Mouse (Mus musculus): Measurements from ENCODE around the gene Tap1. TPM values are rescaled to one million over a fixed set of nuclear protein-coding genes. Genes with fewer than 3 reads are reported as not detected.
A peak's percentile ranks its signal among the peaks of the same experiment; 100 is the strongest.
"Not testable (repeated sequence)": the region's sequence is repeated elsewhere in the genome, so short reads cannot be mapped to it uniquely, and the experiment has no call there.

Tap1 gene
- total RNA-seq (2015) = 43.4 and 46.2 TPM in 2 replicates
- total RNA-seq (2017) = 96.5 and 101 TPM in 2 replicates

DNA sequence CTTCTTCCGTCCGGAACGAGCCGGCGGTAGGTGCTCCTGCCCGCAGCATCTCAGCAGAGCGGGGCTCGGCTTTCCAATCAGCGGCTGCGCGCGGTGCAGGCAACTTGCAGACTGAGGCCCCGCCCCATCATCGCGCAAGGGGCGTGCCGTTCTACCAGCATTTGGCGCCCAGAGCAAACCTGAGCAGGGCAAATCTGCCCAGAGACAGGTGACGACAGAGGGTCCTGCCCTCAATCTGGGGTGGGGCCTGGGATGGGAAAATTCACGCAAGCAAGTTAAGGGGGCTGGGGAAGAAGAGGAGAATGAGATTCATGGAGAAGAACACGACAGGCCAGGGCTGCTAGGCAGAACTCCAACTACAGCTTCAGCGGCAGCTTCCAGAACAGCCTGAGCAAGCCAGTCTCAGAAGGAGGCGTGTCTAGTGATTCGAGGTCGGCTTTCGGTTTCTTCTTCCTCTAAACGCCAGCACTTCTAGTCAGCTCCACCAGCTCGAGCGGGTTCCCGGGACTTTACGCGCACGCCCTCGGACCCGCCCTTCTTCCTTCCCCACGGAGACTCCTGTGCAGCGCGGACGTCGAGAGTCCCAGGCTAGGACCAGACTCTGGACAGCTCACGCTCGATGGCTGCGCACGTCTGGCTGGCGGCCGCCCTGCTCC is at the start of gene Tap1, which contains the start of gene Psmb9:
Gene Tap1 (plus strand): TSS at position 293 of the 656 bp plus-strand sequence.
Gene Psmb9 (minus strand): TSS at position 504 of the 656 bp plus-strand sequence.
- peak; percentile 91 for ATAC-seq (ENCODE audit: poor library complexity, severe bottlenecking)

DNA sequence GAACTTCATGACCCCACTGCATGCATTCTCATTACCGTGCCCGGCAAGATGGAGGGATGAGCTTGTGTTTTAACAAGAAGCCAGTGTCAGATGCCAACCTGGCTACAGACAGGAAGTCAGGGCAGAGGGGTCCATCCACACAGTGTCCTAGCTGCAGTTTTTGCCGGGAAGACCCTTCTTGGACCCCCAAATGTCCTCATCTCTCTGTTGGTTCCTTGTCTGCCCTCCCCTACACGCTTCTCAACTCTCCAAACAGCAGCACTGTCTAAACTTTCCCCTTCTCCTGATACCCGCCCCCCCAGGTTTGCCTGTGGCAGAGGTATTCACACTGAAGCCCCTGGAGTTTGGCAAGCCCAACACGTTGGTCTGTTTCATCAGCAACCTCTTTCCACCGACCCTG is 49.8 kb upstream of the Tap1 start:
- ATAC-seq (ENCODE audit: poor library complexity, severe bottlenecking) = no peak

DNA sequence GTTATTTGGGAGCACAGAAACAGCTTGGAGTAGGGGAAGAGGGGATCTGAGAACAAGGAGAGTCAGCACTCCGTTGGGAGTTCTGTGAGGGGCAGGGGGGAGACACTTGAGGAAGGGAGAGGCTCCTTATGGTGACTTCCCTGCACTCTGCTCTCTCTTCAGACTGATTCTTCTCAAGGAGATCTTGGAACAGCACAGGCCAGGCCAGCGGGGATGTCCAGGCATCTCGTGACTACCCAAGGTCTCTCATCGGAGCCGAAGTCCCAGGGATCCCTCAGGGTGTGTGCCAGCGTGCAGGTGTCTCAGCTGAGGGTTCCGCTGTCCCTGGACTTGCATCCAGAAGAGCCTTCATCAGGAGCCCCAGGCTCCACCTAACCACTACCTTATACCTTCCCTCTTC is 48.7 kb upstream of the Tap1 start:
- ATAC-seq (ENCODE audit: poor library complexity, severe bottlenecking) = no peak

DNA sequence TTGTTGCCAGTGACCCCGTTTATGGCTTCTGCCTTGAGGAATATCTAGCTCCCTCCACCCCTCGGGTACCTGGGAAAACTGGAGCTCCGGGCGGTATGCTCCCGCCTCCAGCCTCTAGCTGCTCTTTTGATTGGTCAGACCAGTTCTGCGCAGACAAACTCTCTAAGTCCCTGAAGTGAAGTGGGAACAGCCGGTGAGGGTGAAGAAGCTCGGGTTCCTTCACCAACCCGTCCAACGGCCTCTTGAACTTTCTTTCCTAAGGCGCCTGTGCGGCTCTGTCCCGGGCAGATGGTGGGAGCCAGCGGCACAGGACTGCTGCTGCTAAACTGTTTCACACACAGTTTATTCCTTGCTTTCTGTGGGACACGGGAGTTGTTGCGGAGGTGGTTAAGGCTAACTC is 47.9 kb upstream of the Tap1 start:
- no peak for ATAC-seq (ENCODE audit: poor library complexity, severe bottlenecking)

DNA sequence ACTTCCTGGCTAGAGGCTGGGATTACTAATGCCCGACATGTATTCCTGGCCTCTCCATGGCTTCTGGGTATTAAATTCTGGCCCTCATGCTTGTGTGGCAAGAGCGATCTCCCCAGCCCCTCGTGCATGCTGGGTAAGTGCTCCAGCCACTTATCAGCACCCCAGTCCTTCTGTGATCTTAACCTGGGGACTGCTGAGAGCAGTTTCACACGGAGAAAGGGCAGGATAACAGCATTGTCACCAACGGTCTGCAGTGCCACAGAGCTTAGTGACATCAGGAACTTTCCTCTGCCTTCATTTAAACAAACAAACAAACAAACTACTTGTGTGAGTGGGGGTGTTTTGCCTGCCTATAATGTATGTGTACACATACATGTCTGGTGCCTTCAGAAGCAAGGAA is 47.1 kb upstream of the Tap1 start:
- ATAC-seq (ENCODE audit: poor library complexity, severe bottlenecking) = no peak

DNA sequence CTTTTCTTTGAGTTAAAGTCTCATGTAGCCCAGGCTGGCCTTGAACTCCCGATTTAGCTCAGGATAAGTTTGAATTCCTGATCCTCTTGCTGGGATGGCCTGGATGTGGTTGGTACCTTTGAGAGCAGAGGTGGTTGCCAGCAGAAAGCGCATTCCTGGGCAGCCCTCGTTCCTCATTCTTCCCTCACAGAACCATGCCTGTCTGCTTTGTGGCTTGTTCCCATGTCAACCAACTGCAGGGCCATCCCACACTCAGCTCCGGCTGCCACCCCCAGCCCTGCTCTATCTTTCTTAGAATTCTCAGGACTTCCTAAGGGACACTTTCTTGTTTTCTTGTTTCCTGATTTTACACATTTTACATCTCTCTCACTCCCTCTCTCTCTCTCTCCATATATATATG is 45.9 kb upstream of the Tap1 start:
- no peak for ATAC-seq (ENCODE audit: poor library complexity, severe bottlenecking)

DNA sequence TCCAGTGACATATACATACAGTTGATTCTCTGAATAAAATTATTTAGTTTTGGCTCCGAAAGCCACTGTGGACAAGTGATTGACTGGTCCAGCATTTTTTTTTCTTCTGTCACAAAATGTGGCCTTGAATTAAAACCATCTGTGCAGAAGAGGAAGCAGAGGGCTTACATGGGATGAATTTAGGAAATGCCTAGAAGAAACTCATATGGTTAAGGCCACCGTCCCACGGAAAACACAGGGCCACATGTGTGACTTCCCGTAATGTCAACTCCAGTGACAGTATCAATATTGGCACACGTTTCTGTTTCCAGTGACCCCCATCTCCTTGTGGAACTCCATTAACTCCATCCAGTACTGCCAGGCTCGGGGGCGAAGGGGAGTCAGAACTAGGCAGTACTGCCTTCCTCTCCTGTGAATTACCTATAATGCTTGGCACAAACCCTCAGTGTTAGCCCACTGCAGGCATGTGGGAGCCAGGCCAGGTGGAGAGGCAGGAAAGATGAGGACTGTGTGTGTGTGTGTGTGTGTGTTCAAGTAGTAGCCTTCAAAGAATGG is 44.8 kb upstream of the Tap1 start:
- peak; percentile 38 for ATAC-seq (ENCODE audit: poor library complexity, severe bottlenecking)

DNA sequence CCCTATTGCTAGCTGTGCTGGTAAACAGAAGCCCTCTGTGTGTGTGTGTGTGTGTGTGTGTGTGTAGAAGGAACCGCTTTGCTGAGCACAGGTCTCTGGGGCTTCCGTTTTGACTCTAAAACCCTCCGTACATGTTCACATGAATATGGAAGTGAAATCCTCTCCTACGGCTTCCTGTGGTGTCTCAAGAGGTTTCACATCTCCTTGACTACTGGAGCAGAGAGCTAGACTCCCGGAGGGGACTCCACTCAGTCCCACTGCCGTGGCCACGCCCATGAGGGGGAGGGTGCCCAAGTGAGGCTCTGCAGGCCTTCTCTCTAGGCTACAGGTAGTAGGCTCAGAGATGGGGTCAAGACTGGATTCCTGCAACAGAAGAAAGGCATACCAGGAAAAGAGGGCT is 44.3 kb upstream of the Tap1 start, which contains the start of gene H2-DMb2:
Gene H2-DMb2 (plus strand): TSS at position 275 of the 400 bp plus-strand sequence.
- ATAC-seq (ENCODE audit: poor library complexity, severe bottlenecking) = peak; percentile 83

DNA sequence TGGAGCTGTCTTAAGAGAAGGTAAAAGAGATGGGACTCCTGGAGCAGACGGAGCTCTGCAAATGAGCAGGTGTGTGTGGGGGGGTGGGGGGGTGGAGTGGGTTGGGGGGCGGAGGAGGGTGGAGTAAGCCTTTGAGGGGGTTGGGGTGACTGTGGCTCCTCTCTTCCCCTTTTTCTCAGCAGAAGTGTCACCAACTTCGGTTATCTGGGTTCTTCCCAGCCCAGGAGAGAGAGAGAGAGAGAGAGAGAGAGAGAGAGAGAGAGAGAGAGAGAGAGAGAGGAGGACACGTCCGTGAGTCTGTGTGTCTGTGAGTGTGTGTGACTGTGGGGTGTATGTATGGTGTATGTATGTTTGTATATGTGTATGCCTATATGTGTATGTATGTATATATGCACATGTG is 43.9 kb upstream of the Tap1 start:
- ATAC-seq (ENCODE audit: poor library complexity, severe bottlenecking) = no peak

DNA sequence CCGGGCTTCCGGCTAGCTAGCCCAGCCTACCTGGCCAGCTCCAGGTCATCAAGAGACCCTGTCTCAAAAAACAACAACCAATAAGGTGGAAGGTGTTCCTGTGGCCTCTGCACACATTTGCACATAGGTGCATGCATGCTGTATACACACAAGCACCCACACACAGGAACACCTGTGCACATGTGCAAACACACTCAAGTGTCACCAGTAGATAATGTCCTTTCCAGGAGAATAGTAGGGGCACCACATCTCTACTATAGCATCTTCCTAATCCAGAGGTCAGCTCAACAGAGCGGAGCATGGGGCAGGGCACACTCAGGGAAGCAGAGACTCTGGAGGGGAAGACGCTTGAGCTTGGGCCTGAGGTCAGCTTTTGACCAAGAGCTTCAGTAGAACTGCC is 43.1 kb upstream of the Tap1 start:
- ATAC-seq (ENCODE audit: poor library complexity, severe bottlenecking) = not testable (repeated sequence)

DNA sequence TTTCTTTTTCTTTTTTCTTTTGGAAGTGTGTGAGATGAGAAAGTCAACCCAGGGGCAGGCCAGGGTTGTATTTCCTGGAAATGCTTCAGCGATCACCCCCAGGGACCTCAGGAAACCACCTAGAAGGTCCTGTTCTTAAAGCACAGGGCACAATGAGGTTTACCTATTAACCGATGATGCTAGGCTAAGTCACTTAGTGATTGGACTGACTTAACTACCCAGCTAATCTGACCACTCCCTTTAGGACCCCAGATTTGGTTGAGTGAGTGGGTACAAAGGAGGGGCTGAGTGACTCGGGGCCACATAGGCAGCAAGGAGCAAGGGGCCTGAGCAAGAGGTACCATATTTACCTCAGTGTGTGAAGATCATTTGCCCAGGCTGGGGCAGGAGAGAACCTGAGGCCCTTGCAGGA is 42.4 kb upstream of the Tap1 start:
- no peak for ATAC-seq (ENCODE audit: poor library complexity, severe bottlenecking)

DNA sequence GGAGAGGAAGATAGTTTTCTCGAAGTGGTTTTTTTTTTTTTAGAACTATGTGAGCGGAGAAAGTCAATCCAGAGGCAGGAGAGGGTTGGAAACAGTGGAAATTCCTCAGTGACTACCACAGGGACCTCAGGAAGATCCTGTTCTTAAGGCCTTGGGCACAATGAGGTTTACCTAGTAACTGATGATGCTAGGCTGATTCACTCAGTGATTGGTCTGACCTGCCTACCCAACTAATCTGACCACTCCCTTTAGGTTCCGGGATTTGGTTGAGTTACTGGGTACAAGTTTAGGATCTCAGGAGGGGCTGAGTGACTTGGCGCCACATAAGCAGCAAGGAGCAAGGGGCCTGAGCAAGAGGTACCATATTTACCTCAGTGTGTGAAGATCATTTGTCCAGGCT is 34.4 kb upstream of the Tap1 start, which contains the start of gene H2-DMb1:
Gene H2-DMb1 (plus strand): TSS at position 150 of the 400 bp plus-strand sequence.
- peak; percentile 89 for ATAC-seq (ENCODE audit: poor library complexity, severe bottlenecking)

DNA sequence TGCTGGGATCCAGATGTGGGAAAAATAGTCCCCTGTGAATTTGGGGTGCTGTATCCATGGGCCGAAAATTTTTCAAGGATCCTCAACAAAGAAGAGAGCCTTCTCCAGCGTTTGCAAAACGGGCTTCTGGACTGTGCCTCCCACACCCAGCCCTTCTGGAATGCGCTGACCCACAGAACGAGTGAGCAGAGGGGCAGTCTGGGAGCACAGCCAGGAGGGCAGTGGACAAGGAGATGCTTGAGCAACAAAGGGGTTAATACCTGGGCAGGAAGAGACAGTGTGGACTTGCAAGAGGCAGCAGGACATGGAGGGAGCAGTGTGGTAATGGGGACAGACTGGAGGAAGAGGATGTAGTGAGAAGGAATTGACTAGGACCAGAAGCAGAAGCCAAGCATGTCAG is 31.8 kb upstream of the Tap1 start:
- no peak for ATAC-seq (ENCODE audit: poor library complexity, severe bottlenecking)

DNA sequence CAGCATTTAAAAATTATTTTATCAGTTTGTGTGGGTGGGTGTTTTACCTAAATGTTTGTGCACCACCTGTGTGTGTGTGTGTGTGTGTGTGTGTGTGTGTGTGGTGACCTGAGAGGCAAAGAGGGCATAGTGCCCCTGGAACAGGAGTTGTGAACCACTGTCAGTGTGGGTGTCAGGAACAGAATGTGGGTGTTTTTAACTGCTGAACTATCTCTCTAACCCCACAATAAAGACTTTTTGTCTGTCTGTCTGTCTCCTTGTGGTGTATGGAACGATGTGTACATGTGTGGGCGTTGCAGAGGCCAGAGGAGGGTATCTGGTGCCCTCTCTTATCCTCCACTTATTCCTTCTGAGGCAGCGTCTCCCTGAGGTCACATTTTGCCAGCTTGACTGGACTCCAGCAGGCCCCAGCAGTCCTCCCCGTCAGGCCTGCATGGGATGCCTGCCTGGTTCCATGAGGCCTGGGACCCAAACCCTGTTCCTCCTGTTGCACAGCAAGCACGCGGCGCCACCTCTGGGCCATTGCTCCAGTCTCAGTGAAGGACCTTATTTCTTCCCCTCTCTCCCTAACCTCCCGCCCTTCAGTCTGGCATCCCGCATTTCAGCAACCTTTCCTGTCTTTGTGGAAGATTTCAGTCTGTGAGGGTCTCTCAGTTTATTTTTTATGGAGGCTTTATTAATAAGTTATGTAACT is 23.0 kb upstream of the Tap1 start:
- ATAC-seq (ENCODE audit: poor library complexity, severe bottlenecking) = no peak; the same call in 1 of the 2 replicates

DNA sequence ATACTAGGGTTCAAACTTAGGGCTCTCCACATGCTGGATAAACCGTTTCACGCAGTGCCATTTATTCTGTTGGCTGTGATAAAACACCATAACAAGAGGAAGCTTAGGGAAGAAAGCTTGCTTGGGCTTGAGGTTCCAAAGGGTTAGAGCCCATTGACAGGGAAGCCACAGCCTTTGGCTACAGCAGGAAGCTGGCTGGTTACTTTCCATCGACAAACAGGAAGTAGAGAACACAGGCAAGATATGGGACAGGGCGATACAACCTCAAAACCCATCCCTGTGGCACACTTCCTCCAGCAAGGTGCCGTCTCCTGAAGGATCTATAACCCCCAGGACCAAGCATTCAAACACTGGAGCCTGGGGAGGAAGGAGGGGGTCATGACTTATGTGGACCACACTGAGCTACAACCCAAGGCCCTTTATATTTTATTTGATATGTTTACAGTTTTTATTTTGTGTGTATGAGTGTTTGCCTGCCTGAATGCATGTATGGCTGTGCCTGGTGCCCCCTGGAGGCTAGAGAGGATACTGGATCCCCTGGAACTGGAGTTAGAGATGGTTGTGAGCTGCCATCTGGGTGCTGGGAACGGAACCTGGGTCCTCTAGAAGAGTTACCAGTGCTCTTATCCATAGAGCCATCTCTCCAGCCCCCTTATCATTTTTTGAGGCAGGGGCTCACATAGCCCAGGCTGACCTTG is 22.2 kb upstream of the Tap1 start:
- ATAC-seq (ENCODE audit: poor library complexity, severe bottlenecking) = peak; percentile 83

DNA sequence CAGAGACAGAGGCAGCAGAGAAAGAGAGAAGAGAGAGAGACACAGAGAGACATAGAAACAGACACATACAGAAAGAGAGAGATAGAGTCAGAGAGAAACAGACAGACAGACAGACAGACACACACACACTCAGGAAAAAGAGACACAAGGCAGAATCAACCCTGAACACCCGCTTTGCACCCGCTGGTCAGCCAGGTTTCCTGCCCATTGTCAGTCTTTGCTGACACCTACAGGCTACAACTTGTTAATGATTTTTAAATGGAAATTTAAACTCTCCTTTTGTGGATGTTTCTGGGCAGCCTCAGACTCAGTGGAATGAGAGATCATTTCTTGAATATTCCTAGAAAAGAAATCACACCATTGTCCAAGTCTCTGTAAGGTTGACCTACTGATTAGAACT is 18.1 kb upstream of the Tap1 start:
- peak; percentile 56 for ATAC-seq (ENCODE audit: poor library complexity, severe bottlenecking)

DNA sequence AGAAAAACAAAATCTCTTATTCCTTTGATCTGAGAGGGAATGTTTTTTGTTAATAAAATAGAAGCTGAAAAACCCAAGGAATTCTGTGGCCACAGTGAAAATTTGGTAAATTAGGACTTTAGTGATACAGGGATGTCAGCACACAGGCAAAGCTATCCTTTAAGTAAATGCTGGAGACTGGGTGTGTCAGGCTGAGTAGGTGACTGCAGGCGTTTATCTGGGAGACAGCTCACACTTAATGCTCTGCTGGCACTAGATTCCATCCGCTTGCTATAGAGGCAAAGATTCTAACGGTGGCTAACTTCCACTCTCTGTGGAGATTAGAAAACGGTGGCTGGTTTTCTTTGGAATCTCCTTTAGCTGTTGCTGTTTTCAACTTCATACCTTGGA is 16.9 kb upstream of the Tap1 start:
- no peak for ATAC-seq (ENCODE audit: poor library complexity, severe bottlenecking)

DNA sequence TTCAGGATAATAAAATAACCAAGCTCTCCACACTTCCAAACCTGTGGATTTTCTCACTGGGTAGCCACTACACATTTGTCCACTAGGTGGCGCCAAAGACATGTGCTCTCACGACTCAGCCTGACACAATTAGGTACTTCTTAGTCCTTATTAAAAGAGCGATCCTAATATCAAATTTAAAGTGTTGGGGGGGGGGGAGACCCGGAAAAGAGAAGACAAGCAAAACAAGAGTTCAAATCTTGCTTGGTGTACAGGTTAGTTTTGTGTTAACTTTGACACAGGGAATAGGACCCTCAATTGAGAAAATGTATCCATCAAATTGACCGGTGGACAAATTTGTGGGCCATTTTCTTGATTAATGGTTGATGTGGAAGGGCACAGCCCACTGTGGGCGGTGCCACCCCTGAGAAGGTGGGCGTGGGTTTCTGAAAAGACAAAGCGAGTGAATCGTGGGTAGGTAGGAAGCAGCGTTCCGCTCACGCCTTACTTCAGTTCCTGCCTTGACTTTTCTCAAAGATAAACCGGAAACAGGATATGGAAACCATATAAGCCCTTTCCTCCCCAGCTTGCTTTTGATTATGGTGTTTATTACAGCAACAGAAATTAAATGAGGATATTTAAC is 16.4 kb upstream of the Tap1 start:
- ATAC-seq (ENCODE audit: poor library complexity, severe bottlenecking) = peak; percentile 83

DNA sequence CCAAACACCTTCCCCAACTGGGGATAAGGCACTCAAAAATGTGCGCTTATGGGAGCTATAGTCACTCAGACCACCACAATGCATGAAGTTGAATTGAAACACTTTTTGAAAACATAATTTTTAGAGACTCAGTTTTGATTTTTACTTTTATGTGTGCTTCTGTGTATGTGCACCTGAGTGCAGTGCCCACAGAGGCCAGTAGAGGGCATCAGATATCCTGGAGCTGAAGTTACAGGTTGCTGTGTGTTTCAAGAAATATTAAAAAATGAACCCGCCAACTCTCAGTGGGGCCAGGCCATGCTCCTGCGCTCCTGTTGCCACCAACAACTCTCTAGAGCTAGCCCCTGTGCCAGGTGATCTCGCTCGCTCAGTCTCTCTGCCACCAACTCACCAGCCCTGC is 14.8 kb upstream of the Tap1 start:
- no peak for ATAC-seq (ENCODE audit: poor library complexity, severe bottlenecking)

DNA sequence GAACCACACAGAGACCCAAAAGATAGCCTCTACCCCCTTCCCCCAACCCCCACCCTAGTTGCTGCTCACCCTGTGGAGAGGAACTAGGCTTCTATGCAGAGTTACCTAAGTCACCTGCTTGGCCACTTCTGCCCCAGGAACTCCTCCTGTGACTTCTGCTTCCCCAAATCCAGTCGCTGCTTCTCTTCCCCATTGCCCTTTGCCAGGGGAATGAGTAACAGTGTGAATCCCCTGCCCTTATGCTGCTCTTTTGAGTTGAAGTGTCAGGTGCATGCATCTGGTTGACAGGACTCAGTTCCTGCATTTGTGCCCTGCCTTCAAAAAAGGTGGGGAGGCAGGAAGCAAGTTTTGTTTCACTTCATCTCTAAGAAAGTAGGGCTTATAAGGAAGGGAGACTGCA is 13.3 kb upstream of the Tap1 start:
- ATAC-seq (ENCODE audit: poor library complexity, severe bottlenecking) = peak; percentile 70

DNA sequence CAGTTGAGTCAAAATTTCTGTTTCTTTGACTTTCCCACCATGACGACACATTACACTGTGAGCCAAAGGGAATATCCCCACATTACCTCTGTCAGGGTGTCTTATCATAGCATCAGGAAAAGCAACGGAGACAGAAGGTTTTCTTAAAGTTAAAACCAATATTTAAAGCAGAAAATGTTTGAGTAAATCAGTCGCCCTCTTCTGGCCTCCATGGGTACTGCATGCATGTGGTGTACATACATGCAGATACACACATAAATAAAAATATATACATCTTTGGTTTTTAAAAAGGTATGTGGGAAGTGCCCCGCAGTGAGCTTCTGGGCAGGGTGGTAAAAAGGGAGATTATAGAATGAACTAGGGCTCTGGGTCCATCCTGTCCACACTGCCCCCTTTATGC is 10.2 kb upstream of the Tap1 start:
- ATAC-seq (ENCODE audit: poor library complexity, severe bottlenecking) = no peak

Data from megakaryocyte, adult 5-6 weeks (primary cell).